Mouse (Mus musculus): ENCODE results near the gene Cfap74.

DNA sequence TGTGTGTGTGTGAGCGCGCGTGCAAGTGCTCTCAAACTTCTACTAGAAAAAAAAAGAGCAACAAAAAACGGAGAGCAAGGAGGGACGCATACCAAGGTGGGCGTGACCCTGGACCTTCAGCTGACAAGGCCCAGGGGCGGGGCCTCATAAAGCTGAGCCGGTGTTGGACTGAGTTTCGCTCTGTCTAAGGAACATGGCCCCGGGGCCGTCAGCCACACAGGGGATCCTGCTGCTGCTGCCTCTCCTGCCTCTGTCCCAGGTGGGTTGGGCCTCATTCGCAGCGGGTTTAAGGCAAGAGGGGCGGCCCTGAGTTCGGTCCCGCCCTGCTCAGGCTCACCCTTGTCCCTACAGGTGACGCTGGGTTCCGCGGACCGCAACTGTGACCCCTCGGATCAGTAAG is 60.0 kb downstream of the Cfap74 start, which contains the start of gene Tmem52:
- TF ChIP-seq CTCF (IDR thresholded peaks at IDR 0.05) = no peak
- TF ChIP-seq EP300 (IDR thresholded peaks at IDR 0.05) = no peak
